Mouse (Mus musculus) midbrain, postnatal 0 days (tissue): ENCODE results near the gene Vps11. TPM values are rescaled to one million over a fixed set of nuclear protein-coding genes. Genes with fewer than 3 reads are reported as not detected.

Experiments used
- ATAC-seq: fragments of 200-750 bp; cut with Nextera tagmentation; 2 replicates; pipeline ENCODE4 v1.8.0; 2017; ENCODE audit warnings: moderate number of reproducible peaks, mild to moderate bottlenecking, moderate TSS enrichment, moderate library complexity; ENCODE audit not compliant: low FRiP score
- DNase-seq: peaks from one replicate; pipeline ENCODE4 v3.0.0-alpha.2; 2015; ENCODE audit warnings: low spot score
- H3K27ac ChIP-seq: fragments of 300-500 bp; sonication (generic); 2 replicates; pipeline ENCODE4 v1.5.1; 2014; ENCODE audit warnings: low read depth, mild to moderate bottlenecking, low read length, mixed read lengths
- H3K27me3 ChIP-seq: fragments of 300-500 bp; sonication (generic); 2 replicates; pipeline ENCODE4 v1.6.1; 2014; ENCODE audit warnings: low read length, control low read depth, mixed read lengths; ENCODE audit not compliant: insufficient read depth
- H3K36me3 ChIP-seq: fragments of 300-500 bp; sonication (generic); 2 replicates; pipeline ENCODE4 v1.6.1; 2014; ENCODE audit warnings: low read length, control low read depth, mixed read lengths; ENCODE audit not compliant: insufficient read depth
- H3K4me1 ChIP-seq: fragments of 300-500 bp; sonication (generic); 2 replicates; pipeline ENCODE4 v1.6.1; 2014; ENCODE audit warnings: mild to moderate bottlenecking, control low read depth, antibody characterized with exemption, low read length, mixed read lengths; ENCODE audit not compliant: insufficient read depth
- H3K4me2 ChIP-seq: fragments of 300-500 bp; sonication (generic); 2 replicates; pipeline ENCODE4 v1.6.1; 2014; ENCODE audit warnings: low read depth, mild to moderate bottlenecking, low read length, mixed read lengths; ENCODE audit not compliant: poor library complexity, severe bottlenecking
- H3K4me3 ChIP-seq: fragments of 300-500 bp; sonication (generic); 2 replicates; pipeline ENCODE4 v1.5.1; 2014; ENCODE audit warnings: low read depth, mild to moderate bottlenecking, low read length, moderate library complexity
- H3K9ac ChIP-seq: fragments of 300-500 bp; sonication (generic); replicated peaks from 2 replicates; pipeline ENCODE4 v1.6.1; 2014; ENCODE audit warnings: mild to moderate bottlenecking, low read length, moderate library complexity, mixed read lengths; ENCODE audit not compliant: poor library complexity, severe bottlenecking
- H3K9me3 ChIP-seq: fragments of 300-500 bp; sonication (generic); 2 replicates; pipeline ENCODE4 v1.6.1; 2016; ENCODE audit warnings: low read length, control low read depth
- CTCF ChIP-seq: IDR thresholded peaks from 2 replicates; pipeline ENCODE4 v1.5.1; 2016; ENCODE audit warnings: antibody characterized with exemption, mild to moderate bottlenecking
- WGBS: fragments of 180-500 bp; shearing (Covaris S2); extraction: QIAGEN DNeasy Blood & Tissue Kit; methylation state at CpG from one replicate; pipeline ENCODE4 v1.1.7; 2014; 5-methylcytosine and 5-hydroxymethylcytosine counted together
- polyA plus RNA-seq: library from polyadenylated mRNA; unstranded; fragments of >200 nt; fragmentation: Nextera tagmentation; extraction: Ambion mirVana; gene quantifications from 2 replicates; pipeline ENCODE4 v1.2.1, GENCODE M21; 2015
- total RNA-seq: library from RNA; depleted of rRNA; stranded (reverse); fragments of >200 nt; gene quantifications from 2 replicates; pipeline ENCODE4 v1.2.3, GENCODE M21; 2014

The Vps11 gene
- total and polyA plus RNA-seq, 2 experiments from 2014 or later, result 41.5 to 42.6 TPM

DNA sequence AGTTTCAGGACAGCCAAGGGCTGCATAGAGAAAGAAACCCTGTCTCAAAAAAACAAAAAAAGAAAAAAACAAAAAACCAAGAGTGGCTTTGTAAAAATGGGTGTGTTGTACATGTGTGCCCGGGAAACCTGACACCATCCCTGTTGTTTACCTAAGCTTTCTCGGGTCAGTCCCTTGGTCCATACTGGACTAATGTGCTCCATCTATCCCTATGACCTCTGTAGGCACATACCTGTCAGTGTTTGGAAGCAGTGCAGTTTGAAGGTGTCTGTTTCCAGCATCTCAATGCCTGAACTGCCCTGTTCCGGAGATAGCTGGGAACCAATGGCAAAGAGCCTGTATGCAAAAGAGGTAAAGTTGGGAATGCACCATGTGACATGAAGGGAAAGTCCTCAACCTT is 43.5 kb upstream of the Vps11 start:
- H3K4me1 ChIP-seq, result no peaks in the 10 kb centered on the region
- WGBS, result 95% methylated on average over 3 of the region's 3 CpGs
- no peak for ATAC-seq
- no peak overlapping the region for H3K4me3 ChIP-seq
- no peak overlapping the region for H3K4me2 ChIP-seq
- no peaks in the 10 kb centered on the region for H3K9me3 ChIP-seq
- no peak for DNase-seq
- peaks cover 52% of the 10 kb centered on the region for H3K36me3 ChIP-seq
- H3K9ac ChIP-seq, result no peak overlapping the region
- TF ChIP-seq CTCF, result no peak
- H3K27ac ChIP-seq, result no peak overlapping the region
- H3K27me3 ChIP-seq, result no peaks in the 10 kb centered on the region

- WGBS, result 94% methylated on average over 4 of the region's 4 CpGs
- peaks cover 48% of the 10 kb centered on the region for H3K36me3 ChIP-seq
- no peak for DNase-seq
- H3K4me2 ChIP-seq, result no peak overlapping the region
- H3K9ac ChIP-seq, result 0 out of 2 replicates have a peak overlapping the region, but pooled peaks have one; percentile 13
- H3K27me3 ChIP-seq, result no peaks in the 10 kb centered on the region
- H3K27ac ChIP-seq, result no peak overlapping the region
- no peak overlapping the region for H3K4me3 ChIP-seq
- TF ChIP-seq CTCF, result no peak
- H3K4me1 ChIP-seq, result peaks cover 5% of the 10 kb centered on the region; the same call in 1 of the 2 replicates
- no peaks in the 10 kb centered on the region for H3K9me3 ChIP-seq
- no peak for ATAC-seq
Observed at GRCm38 (mm10) chr9:44401081-44401480, 39.6 kb upstream of the Vps11 start.

GRCm38 (mm10) chr9:44399795-44400114 is 38.3 kb upstream of the Vps11 start:
- Histone ChIP-seq H3K36me3 (peaks cover 43% of the 10 kb centered on the region), H3K4me3 (no peak overlapping the region), H3K9me3 (no peaks in the 10 kb centered on the region), H3K4me1 (peaks cover 5% of the 10 kb centered on the region; the same call in 1 of the 2 replicates), H3K9ac (no peak overlapping the region), H3K4me2 (no peak overlapping the region), H3K27ac (no peak overlapping the region), H3K27me3 (no peaks in the 10 kb centered on the region)
- no peak for ATAC-seq
- TF ChIP-seq CTCF, result no peak
- DNase-seq, result no peak
- WGBS, result 93% methylated on average over 6 of the region's 6 CpGs

GRCm38 (mm10) chr9:44399114-44399794 is 37.8 kb upstream of the Vps11 start:
- Histone ChIP-seq H3K36me3 (peaks cover 43% of the 10 kb centered on the region), H3K9ac (0 out of 2 replicates have a peak overlapping the region, but pooled peaks have one; percentile 8), H3K9me3 (no peaks in the 10 kb centered on the region), H3K4me3 (no peak overlapping the region), H3K27me3 (no peaks in the 10 kb centered on the region), H3K27ac (no peak overlapping the region), H3K4me1 (peaks cover 5% of the 10 kb centered on the region; the same call in 1 of the 2 replicates), H3K4me2 (no peak overlapping the region)
- no peak for TF ChIP-seq CTCF
- WGBS, result 87% methylated on average over 13 of the region's 13 CpGs
- DNase-seq (no peak), ATAC-seq (no peak)

GRCm38 (mm10) chr9:44398551-44398950 is 37.1 kb upstream of the Vps11 start:
- 86% methylated on average over 9 of the region's 9 CpGs for WGBS
- Histone ChIP-seq H3K9ac (0 out of 2 replicates have a peak overlapping the region, but pooled peaks have one; percentile 30), H3K4me1 (peaks cover 5% of the 10 kb centered on the region; the same call in 1 of the 2 replicates), H3K4me2 (peak overlapping the region; percentile 84; the same call in 1 of the 2 replicates), H3K4me3 (no peak overlapping the region), H3K9me3 (no peaks in the 10 kb centered on the region), H3K27me3 (no peaks in the 10 kb centered on the region), H3K36me3 (peaks cover 36% of the 10 kb centered on the region), H3K27ac (no peak overlapping the region)
- no peak for ATAC-seq
- no peak for DNase-seq
- no peak for TF ChIP-seq CTCF

DNA sequence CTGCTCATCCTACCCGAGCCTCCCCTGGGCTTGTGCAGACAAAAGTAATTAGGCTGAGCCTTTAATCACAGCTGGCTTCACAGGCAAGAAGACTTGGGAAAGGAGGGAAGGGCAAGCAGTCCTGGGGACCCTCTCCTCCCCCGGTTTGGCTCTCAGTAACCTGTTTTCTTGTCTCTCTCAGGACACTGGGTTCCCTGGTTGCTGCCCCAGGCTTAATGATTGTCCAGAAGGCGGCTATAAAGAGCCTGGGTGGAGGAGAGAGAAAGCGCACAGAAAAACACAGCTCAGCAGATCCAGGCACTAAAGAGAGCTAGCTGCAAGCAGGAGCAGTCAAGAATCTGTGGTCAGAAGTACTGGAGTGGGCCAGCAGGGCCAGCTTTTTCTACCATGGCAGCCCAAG is 36.6 kb upstream of the Vps11 start:
- peak; percentile 17 for DNase-seq

More for the DNA sequence above, 36.6 kb upstream of the Vps11 start:
- no peak; the same call in 1 of the 2 replicates for TF ChIP-seq CTCF
- H3K27ac ChIP-seq, result no peak overlapping the region
- H3K27me3 ChIP-seq, result no peaks in the 10 kb centered on the region
- no peaks in the 10 kb centered on the region for H3K9me3 ChIP-seq
- peak overlapping the region; percentile 30; the same call in 1 of the 2 replicates for H3K9ac ChIP-seq
- H3K4me1 ChIP-seq, result peaks cover 5% of the 10 kb centered on the region; the same call in 1 of the 2 replicates
- H3K4me2 ChIP-seq, result peak overlapping the region; percentile 84
- no peak for ATAC-seq
- H3K36me3 ChIP-seq, result peaks cover 31% of the 10 kb centered on the region
- H3K4me3 ChIP-seq, result peak overlapping the region; percentile 81; the same call in 1 of the 2 replicates
- 22% methylated on average over 4 of the region's 4 CpGs for WGBS
